Mouse (Mus musculus) brain, adult 2 months (tissue): ENCODE results near the gene Urad.

Experiments used
- DNase-seq: peaks from one replicate; pipeline ENCODE4 v3.0.0; 2011; ENCODE audit warnings: low read depth, low spot score

Gene Urad

DNA sequence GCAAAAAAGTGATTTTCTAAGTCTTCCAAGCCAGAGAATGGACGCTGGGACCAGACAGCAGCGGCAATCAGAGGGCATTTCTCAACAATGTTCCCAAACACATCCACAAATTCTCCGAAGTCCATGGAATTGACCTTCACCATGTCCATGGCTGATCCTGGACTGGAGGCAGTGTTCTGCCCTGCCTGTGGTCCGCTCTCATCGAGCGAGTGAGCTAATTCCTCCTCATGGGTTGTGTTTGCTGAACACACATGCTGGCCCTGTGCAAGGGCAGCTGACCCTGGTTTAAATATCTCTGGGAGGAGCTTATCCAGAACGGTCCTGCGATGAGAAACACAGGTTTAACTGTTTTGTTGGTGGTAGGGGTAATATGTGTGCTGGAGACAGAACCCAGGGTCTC is at the start of gene Urad:
TSS of gene Urad (minus strand) at position 258 of the 400 bp plus-strand sequence.
- no peak for DNase-seq

DNA sequence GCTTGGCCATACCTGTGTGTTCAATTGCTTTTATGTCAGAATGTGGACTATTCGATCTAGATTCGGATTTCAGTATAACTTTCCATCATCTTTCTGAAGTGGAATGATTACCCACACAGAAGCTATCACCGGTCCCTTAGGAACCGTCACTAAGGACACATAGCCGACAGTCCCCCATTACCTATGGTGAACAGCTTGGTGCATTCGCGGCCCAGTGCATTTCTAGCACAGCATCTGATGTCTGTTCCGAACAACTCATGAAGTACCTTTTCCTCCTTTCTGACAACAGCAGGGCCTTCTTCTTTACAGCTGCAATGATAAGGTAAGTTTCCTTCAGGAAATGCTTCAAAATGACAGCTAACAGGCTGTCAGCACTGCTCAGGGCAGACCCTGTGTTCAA is 48.0 kb upstream of the Urad start:
- DNase-seq = no peak

DNA sequence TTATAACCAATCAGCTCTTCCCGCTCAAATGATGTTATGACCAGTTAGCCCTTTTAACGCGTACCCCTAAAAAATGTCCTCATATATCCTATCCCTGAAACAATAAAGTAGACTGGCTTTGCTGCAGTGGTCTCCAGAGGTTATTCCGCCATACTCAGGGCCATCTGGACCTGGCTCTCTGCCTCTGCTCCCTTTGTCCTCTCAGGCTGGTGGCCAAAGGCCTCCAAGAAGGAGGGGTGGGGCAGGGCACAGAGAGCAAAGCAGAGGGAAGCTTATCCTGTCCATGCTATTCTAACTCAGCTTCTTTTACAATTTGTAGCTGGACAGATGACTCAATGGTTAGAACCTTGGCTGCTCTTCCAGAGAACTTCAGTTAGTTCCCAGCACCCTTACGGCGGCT is 46.0 kb upstream of the Urad start:
- DNase-seq = no peak

DNA sequence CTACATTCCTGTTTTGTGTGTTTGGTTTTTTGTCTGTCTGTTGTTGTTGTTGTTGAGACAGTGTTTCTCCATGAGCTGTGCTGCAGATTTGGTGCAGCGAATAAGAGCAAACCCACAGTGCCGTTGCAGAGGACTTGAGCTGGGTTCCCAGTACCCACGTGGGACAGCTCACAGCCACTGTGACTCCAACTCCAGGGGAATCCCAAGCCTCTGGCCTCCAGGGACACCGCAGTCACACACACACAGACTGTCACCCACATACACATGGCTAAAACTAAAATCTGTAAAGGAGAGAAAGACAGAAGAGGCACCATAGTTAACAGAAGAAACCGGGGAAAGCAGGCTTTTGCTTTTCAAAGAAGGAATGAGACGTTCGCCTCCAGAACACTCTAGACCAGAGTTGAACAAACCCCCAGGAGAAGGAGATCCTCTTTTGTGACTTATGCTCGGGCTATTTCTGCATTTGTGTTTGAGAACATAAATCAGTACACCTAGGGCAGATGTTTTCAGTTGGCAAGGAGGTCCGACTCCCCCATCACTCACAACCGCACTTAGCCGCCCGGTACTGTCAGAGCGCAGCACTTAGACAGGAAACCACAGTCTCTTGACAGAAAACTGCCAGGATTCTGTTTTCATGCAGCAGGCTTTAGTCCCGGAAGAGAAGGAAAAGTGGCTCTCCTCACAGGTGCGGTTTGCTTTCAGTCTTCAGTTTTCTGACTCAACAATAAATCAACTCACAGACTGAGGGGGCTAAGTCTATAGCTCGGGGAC is 43.9 kb upstream of the Urad start:
- no peak for DNase-seq

DNA sequence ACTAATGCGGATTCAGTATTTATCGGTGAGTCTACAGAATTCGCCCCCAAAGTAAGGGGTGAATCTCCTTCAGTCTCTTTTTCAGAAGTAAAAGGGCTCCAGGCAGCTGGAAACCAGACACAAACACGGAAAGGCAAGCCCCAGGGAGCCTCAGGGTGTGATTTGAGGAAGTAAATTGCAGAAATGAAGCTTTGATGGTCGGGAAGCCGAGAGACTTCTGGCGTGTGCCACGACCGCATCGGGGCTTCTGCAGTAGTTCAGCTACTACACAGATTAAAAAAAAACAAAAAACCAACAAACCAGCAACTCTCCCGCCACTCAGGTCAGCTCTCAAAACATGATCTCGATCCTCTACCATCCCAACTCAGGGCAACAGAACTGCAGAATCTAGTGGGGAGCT is 40.8 kb upstream of the Urad start:
- peak; percentile 35 for DNase-seq

DNA sequence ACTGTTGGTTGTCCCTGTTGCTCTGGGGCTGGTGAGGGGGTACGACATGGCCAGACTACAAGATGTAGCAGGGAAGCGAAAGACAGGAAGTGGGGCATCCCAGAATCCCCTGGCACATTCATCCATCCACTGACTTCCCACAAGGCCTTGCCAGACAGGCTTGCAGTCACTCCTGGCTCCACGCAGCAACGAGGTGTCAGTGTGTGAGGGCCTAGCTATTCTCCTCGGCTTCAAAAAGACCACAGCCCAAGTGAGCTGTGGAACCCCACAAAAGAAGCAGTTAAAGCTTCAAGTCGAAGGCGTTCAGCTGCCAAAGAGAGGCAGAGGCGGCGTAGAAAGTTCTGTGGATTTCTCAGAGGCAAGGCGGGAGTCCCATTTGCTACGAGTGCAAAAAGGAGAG is 36.2 kb upstream of the Urad start:
- DNase-seq = no peak

DNA sequence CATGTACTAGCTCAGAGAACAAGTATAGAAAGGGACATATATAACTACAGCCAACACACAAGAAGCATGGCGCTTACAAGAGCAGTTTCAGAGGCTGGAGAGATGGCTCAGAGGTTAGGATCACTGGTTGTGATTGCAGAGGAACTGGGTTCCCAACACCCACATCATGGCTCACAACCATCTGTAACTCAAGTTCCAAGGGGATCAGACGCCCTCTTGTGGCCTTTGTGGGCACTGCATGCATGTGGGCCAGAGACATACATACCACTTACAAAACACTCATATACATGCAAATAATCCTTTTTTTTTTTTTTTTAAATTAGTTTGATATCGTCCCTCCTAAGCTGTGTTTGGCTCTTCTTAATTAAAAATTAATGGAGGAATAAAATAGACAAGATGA is 35.3 kb upstream of the Urad start:
- peak; percentile 35 for DNase-seq

DNA sequence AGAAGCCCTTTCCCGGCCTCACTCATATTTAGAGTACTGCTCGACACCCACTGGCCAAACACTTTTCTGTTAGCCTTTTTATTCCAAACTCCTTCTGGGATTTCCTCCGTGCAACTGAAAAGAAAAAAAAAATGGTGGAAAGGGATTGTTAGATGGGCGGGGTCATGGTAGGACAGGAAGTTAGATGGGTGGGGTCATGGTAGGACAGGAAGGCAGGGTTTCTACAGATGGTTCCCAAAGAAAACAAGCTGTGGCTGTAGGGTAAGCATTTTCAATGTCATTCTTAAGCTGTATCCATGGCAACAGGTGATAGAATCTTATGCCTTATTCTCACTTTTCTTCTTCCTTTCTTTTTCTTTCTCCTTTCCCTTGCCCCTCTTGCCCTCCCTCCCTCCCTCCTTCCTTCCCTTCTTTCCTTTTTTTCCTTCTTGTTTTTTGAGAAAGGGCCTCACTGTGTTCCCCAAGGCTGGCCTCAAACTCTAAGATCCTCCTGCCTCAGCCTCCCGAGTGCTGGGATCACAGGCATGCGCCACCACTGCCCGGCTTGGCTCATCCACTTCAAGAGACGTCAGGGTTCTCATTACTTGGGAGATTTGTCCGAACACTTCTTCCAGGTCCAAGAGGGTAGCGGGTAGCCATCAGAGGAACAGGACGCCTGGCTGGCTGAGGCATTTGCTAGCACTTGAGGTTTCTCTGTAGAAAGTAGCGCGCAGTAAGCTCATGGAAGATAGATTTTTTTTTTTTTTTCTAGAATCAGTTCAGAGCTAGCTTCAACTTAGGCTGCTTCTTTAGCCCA is 34.2 kb upstream of the Urad start:
- DNase-seq = no peak

DNA sequence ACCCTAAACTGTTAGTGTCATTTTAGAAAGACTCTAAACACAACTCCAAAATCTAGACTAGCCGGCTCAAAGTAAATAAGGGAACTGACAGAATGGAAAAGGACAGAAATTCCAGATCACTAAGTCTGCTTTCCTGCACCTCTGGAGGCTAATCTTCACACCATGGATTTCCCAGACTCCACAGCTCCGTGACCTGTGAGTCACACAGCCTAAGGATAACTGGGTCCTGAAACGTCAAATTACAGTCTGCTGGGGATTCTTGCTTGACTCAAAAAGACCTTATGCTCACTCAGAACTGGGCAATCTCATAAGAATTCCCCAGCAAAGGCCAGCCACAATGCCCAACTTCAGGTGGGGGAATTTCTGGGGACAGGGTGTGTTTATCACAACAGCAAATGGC is 33.5 kb upstream of the Urad start:
- DNase-seq = no peak

DNA sequence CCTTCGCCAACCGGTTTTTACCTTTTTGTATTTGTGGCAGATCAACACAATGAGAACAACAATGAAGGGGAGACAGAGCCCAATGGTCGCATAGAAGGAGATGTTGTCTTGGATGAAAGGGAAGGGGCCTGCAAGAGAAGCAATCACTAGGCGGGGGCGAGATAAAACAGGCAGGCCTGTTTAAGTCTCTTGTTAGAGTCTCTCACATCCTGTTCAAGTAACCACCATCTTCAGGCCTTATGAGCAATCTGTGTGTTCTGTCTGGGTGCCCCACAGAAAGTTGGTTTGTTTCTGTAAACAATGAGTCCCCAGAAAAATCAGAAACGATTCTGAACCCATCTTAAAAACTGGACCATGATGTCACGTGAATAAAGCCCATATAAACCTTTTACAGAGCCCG is 32.7 kb upstream of the Urad start:
- DNase-seq = no peak

DNA sequence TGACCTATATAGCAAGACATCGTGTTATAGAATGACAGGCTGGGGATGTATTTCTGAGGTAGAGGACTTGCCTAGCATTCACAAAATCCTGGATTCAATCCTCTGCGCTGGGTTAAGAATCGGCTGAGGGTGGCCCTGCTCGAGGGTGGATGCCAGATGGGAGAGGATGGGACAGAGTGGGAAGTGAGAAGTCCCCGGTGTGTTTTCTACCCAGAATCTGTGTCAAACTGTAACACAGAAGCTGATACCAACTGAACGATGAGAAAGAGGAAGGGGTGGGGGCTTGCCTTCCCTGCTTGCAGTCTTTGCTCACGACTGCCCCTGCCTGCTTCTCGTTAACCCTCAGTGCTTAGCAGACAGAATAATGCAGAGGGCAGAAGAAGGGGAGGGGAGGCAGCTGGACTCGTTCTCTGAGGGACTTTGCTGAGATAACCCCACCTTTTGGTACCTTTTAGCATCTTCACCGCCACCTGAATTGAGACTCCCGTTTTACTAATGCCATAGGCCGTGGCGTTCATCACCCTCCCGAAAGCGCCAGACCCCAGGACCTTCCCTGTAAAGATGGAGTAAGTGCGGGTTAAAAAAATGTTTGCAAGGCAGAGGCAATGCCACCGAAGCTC is 32.0 kb upstream of the Urad start:
- peak; percentile 79 for DNase-seq

DNA sequence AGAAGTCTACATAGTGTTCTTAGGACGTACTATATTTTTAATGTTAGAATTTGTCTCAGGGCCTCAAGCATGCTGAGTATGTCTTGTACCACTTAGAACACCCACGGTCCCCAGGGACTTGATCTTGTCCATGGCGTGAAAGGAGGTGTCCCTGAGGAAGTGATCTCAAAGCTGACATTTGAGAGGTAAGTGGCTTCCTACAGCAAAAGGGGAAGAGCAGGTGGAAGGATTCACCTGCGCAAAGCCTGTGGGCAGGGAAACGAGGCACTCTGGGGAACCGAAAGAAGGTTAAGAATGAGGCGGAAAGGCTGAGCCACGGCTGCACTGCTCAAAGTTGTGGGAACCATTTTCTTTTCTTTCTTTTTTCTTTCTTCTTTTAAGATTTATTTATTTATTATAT is 29.7 kb upstream of the Urad start:
- DNase-seq = no peak

DNA sequence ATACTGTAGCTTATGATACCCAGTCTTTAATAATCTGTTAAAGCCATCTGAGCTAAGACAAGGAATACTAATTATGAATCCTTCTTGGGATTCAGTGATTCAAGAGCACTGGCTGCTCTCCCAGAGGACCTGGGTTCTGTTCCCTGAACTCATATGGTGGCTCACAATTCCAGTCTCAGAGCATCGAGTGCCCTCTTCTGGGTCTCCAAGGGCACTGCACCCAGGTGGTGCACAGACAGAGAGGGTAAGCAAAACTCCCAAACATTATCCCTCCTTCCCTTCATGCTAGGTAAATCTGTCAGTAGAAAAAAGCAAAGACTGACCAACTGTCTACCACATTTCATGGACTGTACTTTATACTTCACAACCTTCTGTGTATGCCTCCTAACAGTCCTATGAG is 23.7 kb upstream of the Urad start:
- DNase-seq = no peak

DNA sequence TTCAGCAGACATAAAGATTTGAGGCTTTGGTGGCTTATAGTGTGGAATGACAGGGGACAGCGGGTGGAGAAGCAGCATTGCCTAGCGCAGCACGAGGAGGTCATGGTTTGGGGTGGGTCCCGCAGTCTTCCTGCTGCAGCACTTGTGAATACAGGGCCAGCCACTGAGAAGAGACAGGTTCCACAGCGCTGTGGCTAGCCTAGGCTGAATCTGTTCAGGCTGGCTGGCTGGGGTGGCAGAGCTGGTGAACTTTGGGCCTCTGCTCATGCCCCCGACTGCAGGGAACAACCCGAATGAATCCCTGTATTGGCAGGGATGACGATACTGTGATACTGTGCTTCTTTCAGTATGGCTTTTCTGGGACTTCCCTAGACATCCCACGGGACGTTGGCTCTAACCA is 21.7 kb upstream of the Urad start:
- DNase-seq = no peak

DNA sequence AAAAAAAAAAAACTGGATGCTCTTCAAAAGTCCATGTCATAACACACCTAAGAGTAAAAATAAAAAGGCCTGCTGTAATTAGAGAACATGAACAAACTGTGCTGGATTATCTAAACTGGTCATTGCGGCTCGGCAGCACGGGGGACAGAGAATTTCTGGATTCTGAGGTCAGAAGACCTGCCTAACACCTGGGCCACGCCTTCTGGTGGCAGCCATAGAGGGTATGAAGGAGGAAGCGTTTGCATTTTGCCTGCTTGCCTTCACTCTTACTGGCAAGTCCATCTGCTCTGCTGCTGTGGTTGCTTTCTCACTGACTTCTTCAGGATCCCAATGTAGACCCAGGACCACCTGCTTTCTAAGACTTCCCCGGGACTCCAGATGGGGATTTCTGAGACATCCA is 20.7 kb upstream of the Urad start:
- DNase-seq = no peak

DNA sequence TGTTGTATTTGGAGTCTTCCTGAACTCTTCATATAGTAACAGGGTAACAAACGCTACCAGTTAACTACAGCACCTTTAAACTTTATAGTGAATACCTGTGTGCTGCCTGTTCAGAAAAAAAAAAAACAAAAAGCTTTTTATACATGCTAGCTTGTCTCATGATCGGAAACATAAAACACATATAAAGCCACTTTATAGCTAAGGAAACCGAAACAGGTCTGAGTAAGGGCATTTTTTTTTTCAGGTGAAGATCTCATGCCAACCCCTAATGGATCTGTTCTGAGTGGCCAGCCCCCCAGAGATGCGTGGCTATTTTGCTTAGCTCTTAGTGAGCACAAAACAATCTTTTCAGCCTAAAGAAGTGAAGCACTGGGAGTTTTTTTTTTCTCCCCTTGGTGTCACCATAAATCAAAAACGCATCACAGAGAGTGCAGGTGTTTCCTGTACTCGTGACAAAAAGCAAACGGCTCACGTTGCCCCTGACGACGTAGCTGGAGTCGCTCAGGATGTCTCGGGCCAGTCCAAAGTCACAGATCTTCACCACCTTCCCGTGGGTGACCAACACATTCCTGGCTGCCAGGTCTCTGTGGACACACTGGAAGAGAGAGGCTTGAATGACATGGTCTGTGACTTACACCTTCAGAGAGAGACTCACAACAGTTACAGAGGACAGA is 18.6 kb upstream of the Urad start:
- no peak for DNase-seq

DNA sequence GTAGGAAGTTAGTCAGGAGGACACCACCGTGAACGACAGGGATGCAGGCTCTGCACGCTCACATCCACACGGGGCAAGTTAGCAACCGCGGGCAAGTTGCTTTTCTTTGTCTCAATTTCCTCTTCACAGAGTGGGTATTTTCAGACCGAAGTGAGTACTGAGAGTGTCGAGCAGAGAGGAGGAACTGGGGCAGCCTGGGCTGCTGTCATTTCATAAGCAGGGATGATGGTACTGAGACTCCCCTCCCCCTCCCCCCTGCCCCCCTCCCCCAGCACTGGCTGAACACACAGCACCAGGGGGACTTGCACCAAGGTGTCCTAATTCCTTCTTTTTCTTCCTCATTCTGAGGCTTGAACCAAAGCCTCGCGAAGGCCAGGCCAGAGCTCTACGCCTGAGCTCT is 17.3 kb upstream of the Urad start:
- DNase-seq = no peak

DNA sequence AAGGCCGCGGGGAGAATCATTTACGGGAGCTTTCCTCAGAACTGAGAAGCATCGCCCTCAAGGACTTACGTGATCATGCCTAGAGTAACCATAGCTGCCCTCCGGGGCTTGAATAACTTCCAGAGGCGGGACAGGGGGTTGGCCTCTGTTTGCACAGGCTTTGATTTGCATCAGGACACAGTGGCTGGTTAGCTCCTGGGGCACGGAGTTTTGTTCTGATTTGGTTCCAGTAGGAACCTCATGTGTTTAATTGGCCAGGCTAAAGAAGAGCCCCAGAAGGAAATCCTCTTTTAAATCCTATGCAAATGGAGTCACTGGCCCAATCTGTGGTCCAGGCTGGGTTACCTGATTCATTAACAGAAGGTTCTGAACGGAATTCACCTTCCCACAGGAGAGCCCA is 16.7 kb upstream of the Urad start:
- no peak for DNase-seq

DNA sequence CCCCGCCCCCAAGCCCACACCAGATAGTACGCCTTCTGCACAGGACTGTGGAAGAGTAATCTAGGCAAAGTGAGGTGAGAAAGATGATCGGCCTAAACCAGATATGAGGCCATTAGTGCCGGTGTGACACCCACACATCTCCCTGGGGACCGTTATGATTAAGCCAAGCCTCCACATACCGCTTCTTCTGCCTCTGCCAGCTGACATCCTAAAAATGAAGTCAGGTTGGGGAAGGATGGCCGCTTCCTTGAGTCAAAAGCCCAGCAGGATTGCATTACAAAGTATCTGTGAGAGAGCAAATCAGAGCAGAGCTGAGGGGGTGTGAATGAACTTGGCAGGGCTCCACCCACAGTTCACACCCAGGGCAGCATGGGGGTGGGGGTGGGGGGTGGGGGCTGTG is 10.5 kb upstream of the Urad start:
- DNase-seq = peak; percentile 10

DNA sequence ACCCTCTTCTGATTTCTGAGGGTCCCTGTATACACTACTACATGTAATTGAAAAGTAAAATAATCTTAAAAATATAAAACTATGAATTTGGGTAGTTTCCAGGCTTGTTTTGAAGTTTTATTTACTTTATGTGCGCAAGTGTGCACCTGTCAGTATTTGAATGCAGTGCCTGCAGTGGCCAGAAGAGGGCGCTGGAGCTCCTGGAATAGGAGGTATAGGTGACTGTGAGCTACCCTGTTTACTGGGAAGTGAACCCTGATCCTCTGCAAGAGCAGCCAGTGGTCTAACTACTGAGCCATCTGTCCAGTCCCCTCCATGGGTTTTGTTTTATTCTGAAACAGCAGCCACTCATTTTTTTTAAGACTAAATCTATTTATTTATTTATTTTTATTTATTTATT is 9.3 kb upstream of the Urad start:
- DNase-seq = peak; percentile 64

DNA sequence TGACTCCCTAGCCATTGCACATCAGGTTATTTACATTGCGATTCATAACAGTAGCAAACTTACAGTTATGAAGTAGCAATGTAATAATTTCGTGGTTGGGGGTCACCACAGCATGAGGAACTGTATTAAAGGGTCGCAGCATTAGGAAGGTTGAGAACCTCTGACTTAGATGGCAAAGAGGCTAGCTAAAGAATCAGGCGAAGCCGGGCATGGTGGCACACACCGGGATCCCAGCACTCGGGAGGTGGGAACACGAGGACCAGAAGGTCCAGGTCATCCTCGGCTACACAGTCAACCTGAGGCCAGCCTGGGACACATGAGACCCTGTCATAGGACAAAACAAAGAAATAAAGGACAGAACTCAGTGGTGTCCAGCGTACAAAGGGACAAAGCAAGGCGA is 7.7 kb upstream of the Urad start:
- no peak for DNase-seq

DNA sequence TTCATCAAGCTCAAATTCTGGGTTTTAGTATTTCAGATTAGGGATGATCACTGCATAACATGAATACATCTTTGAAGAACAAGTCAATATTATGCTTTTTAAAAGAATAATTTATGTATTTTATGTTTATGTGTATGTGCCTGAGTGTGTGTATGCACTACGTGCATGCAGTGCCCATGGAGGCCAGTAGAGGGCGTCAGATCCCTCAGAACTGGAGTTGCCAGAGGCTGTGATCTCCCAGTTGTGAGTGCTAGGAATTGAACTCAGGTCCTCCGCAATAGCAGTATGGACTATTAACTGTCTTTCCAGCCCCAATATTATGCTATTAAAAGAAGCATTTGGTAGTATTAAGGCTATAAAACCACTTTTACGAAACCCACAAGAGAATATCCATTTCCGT is 5.4 kb upstream of the Urad start:
- DNase-seq = no peak
